Mouse (Mus musculus) urinary bladder, adult 18-20 months (tissue): Measurements from ENCODE around the gene Gm45717.
A peak's percentile ranks its signal among the peaks of the same experiment; 100 is the strongest.
"Not testable (repeated sequence)": the region's sequence is repeated elsewhere in the genome, so short reads cannot be mapped to it uniquely, and the experiment has no call there.

Experiments
- DNase-seq, 2 experiments: peaks; one replicate each; pipeline ENCODE4 v3.0.0; 2022; ENCODE audit warnings: low spot score in 2 of 2, mixed read lengths in 2 of 2

The Gm45717 gene

GRCm38 (mm10) chr7:140955758-140956555 lies at the start of gene Gm45717, which contains the start of gene Ifitm2:
Gm45717 (minus strand) TSS chr7:140955937.
Ifitm2 (minus strand) TSS chr7:140955987.
- DNase-seq, result peak in 1 of 2 experiments; percentile 81

- DNase-seq, result no peak
These were observed 47.7 kb upstream of the Gm45717 start for GRCm38 (mm10) chr7:141003248-141004010.

- DNase-seq, result no peak
These were observed 45.4 kb upstream of the Gm45717 start for GRCm38 (mm10) chr7:141000881-141001708.

- DNase-seq, result no peak
These were observed 43.3 kb upstream of the Gm45717 start for GRCm38 (mm10) chr7:140998853-140999700.

- DNase-seq, result no peak
These were observed 42.1 kb upstream of the Gm45717 start for GRCm38 (mm10) chr7:140997817-140998216.

- no peak for DNase-seq
These were observed 35.5 kb upstream of the Gm45717 start for GRCm38 (mm10) chr7:140991117-140991689.

- DNase-seq, result no peak
These were observed 34.9 kb upstream of the Gm45717 start for GRCm38 (mm10) chr7:140990622-140991021.

- no peak for DNase-seq
These were observed 34.4 kb upstream of the Gm45717 start for GRCm38 (mm10) chr7:140990185-140990584.

- no peak for DNase-seq
These were observed 33.3 kb upstream of the Gm45717 start for GRCm38 (mm10) chr7:140989022-140989421.

GRCm38 (mm10) chr7:140987182-140988138 lies 31.7 kb upstream of the Gm45717 start:
- peak in 1 of 2 experiments; percentile 39 for DNase-seq

- DNase-seq, result no peak
These were observed 27.2 kb upstream of the Gm45717 start for GRCm38 (mm10) chr7:140982971-140983370.

- no peak for DNase-seq
These were observed 26.0 kb upstream of the Gm45717 start for GRCm38 (mm10) chr7:140981704-140982103.

- DNase-seq, result not testable (repeated sequence)
These were observed 21.0 kb upstream of the Gm45717 start for GRCm38 (mm10) chr7:140976720-140977119.

- no peak for DNase-seq
These were observed 19.7 kb upstream of the Gm45717 start for GRCm38 (mm10) chr7:140975465-140975864.

GRCm38 (mm10) chr7:140974940-140975339 lies 19.2 kb upstream of the Gm45717 start:
- no peak for DNase-seq

- no peak for DNase-seq
These were observed 17.8 kb upstream of the Gm45717 start for GRCm38 (mm10) chr7:140973396-140974165.

- no peak for DNase-seq
These were observed 15.9 kb upstream of the Gm45717 start for GRCm38 (mm10) chr7:140971479-140972171.

- DNase-seq, result no peak
These were observed 15.2 kb upstream of the Gm45717 start for GRCm38 (mm10) chr7:140970931-140971330.
